ENCODE assay signal across 20 mouse cellular contexts in genomic region chr8:126775334-126775733, GRCm38 (mm10).
A peak's percentile ranks its signal among the peaks of the same experiment; 100 is the strongest.
DNase-seq lines count a peak whose midpoint lies in the region; ATAC-seq and TF ChIP-seq lines count a peak whose summit lies in the region.
"Had no signal": no experiment of that assay in that cellular context is flagged by ENCODE, and none has a peak within 500 bp of the region (broad histone marks: within the 10 kb centered on the region; RNA-seq: fewer than 3 reads in every experiment).

No protein-coding gene starts in this region.

- TF ChIP-seq POLR2A in small intestine, adult 2 months (IDR thresholded peaks at IDR 0.05; ENCODE audit: low read depth, low read length), result no peak

- no peaks in the 10 kb centered on the region for H3K9me3 ChIP-seq in liver, embryonic 16.5 days (replicated peaks; ENCODE audit: control insufficient read depth, low read length)
- no peaks in the 10 kb centered on the region for H3K9me3 ChIP-seq in liver, embryonic 12.5 days (replicated peaks)
- H3K9me3 ChIP-seq in intestine, embryonic 15.5 days, result no peaks in the 10 kb centered on the region
- H3K9me3 ChIP-seq: embryonic facial prominence, embryonic 15.5 days; forebrain, embryonic 10.5 days; heart, embryonic 10.5 days; hindbrain, embryonic 12.5 days had no signal

- peak overlapping the region; percentile 29; the same call in 1 of the 2 replicates for H3K27ac ChIP-seq in liver, embryonic 16.5 days (ENCODE audit: low read length)
- H3K27ac ChIP-seq in liver, embryonic 12.5 days, result no peak overlapping the region
- H3K27ac ChIP-seq in brown adipose tissue, adult 24 weeks (replicated peaks; ENCODE audit: low read depth, low read length), result peak overlapping the region; percentile 70
- H3K27ac ChIP-seq in intestine, embryonic 15.5 days, result peak overlapping the region; percentile 64
- H3K27ac ChIP-seq in small intestine, adult 2 months (ENCODE audit: insufficient read depth, low read depth, low read length), result peak overlapping the region; percentile 92
- H3K27ac ChIP-seq in layer of hippocampus, adult 2 months, result no peak overlapping the region
- H3K27ac ChIP-seq: embryonic facial prominence, embryonic 15.5 days; forebrain, embryonic 10.5 days; heart, embryonic 10.5 days; hindbrain, embryonic 12.5 days had no signal

- H3K9ac ChIP-seq in liver, embryonic 16.5 days (ENCODE audit: low read depth, low read length), result no peak overlapping the region
- no peak overlapping the region for H3K9ac ChIP-seq in liver, embryonic 12.5 days
- no peak overlapping the region for H3K9ac ChIP-seq in intestine, embryonic 15.5 days
- H3K9ac ChIP-seq: embryonic facial prominence, embryonic 15.5 days; hindbrain, embryonic 12.5 days had no signal

- no peak for DNase-seq in layer of hippocampus, adult 2 months (ENCODE audit: low spot score in 2 of 2)
- DNase-seq: adrenal gland, postnatal 25 days; cerebellum, adult 11 months; cerebellum, adult 8-10 months; cerebellum, postnatal 14 days; embryo, embryonic 11 days; heart, adult 18-20 months; heart, postnatal 10 days; heart, postnatal 4 days had no signal

- no peak overlapping the region for H3K4me3 ChIP-seq in liver, embryonic 16.5 days (ENCODE audit: low read depth, low read length)
- H3K4me3 ChIP-seq in liver, embryonic 12.5 days, result no peak overlapping the region
- H3K4me3 ChIP-seq in brown adipose tissue, adult 24 weeks (ENCODE audit: insufficient read depth, low read depth, low read length), result no peak overlapping the region
- no peak overlapping the region for H3K4me3 ChIP-seq in intestine, embryonic 15.5 days (replicated peaks)
- H3K4me3 ChIP-seq in small intestine, adult 2 months (ENCODE audit: low read depth, low read length), result no peak overlapping the region
- no peak overlapping the region for H3K4me3 ChIP-seq in layer of hippocampus, adult 2 months
- H3K4me3 ChIP-seq: embryonic facial prominence, embryonic 15.5 days; erythroblast, embryonic 14.5 days; forebrain, embryonic 10.5 days; heart, embryonic 10.5 days; hindbrain, embryonic 12.5 days had no signal

- peaks cover 30% of the 10 kb centered on the region for H3K4me1 ChIP-seq in liver, embryonic 16.5 days (ENCODE audit: control insufficient read depth, low read depth, low read length)
- H3K4me1 ChIP-seq in liver, embryonic 12.5 days, result peaks cover 45% of the 10 kb centered on the region
- peaks cover 8% of the 10 kb centered on the region for H3K4me1 ChIP-seq in brown adipose tissue, adult 24 weeks (ENCODE audit: control insufficient read depth, insufficient read depth, insufficient read length, low read length)
- 0 out of 2 replicates have a peak, but pooled peaks cover 18% of the 10 kb centered on the region for H3K4me1 ChIP-seq in intestine, embryonic 15.5 days (replicated peaks)
- peaks cover 61% of the 10 kb centered on the region for H3K4me1 ChIP-seq in small intestine, adult 2 months (ENCODE audit: control insufficient read depth, insufficient read depth, insufficient read length, low read length)
- H3K4me1 ChIP-seq: embryonic facial prominence, embryonic 15.5 days; forebrain, embryonic 10.5 days had no signal

- no peaks in the 10 kb centered on the region for H3K27me3 ChIP-seq in liver, embryonic 16.5 days (ENCODE audit: control insufficient read depth, insufficient read depth, low read depth, low read length)
- H3K27me3 ChIP-seq in liver, embryonic 12.5 days (replicated peaks), result no peaks in the 10 kb centered on the region
- no peaks in the 10 kb centered on the region for H3K27me3 ChIP-seq in intestine, embryonic 15.5 days (replicated peaks)
- H3K27me3 ChIP-seq in small intestine, adult 2 months (ENCODE audit: control insufficient read depth, insufficient read depth, low read length), result no peaks in the 10 kb centered on the region
- H3K27me3 ChIP-seq: embryonic facial prominence, embryonic 15.5 days; hindbrain, embryonic 12.5 days had no signal

- no peak for TF ChIP-seq CTCF in small intestine, adult 2 months (IDR thresholded peaks at IDR 0.05; ENCODE audit: extremely low read depth, insufficient read length, insufficient replicate concordance, low read depth, low read length)
- TF ChIP-seq CTCF in layer of hippocampus, adult 2 months (conservative IDR thresholded peaks at IDR 0.05), result no peak

- 61% methylated on average over 3 of the region's 3 CpGs for WGBS in liver, embryonic 16.5 days (ENCODE audit: insufficient replicate concordance)
- WGBS in liver, embryonic 12.5 days (ENCODE audit: insufficient replicate concordance), result 67% methylated on average over 3 of the region's 3 CpGs
- WGBS in intestine, embryonic 15.5 days, result 36% methylated on average over 3 of the region's 3 CpGs
- WGBS in small intestine, adult 2 months, result 25% methylated on average over 3 of the region's 3 CpGs

- no peak overlapping the region for H3K4me2 ChIP-seq in liver, embryonic 16.5 days (ENCODE audit: low read depth, low read length)
- H3K4me2 ChIP-seq in liver, embryonic 12.5 days, result no peak overlapping the region
- no peak overlapping the region for H3K4me2 ChIP-seq in intestine, embryonic 15.5 days (replicated peaks)
- H3K4me2 ChIP-seq: embryonic facial prominence, embryonic 15.5 days; hindbrain, embryonic 12.5 days had no signal

- no peaks in the 10 kb centered on the region for H3K36me3 ChIP-seq in liver, embryonic 16.5 days (ENCODE audit: control insufficient read depth, insufficient read depth)
- no peaks in the 10 kb centered on the region for H3K36me3 ChIP-seq in liver, embryonic 12.5 days
- H3K36me3 ChIP-seq in intestine, embryonic 15.5 days, result no peaks in the 10 kb centered on the region
- H3K36me3 ChIP-seq in small intestine, adult 2 months (ENCODE audit: control insufficient read depth, insufficient read depth, low read length), result no peaks in the 10 kb centered on the region
- H3K36me3 ChIP-seq: embryonic facial prominence, embryonic 15.5 days; forebrain, embryonic 10.5 days; heart, embryonic 10.5 days; hindbrain, embryonic 12.5 days had no signal

- no peak for ATAC-seq in liver, embryonic 16.5 days (ENCODE audit: low read depth)
- no peak for ATAC-seq in liver, embryonic 12.5 days
- ATAC-seq in intestine, embryonic 15.5 days, result no peak
- ATAC-seq: forebrain, embryonic 14.5 days had no signal

Comparison
In these comparisons a context has a peak if more than half of its experiments do, and no peak if none do; other contexts are left out.
1. H3K27ac ChIP-seq: peak in liver, embryonic 16.5 days (single experiment), brown adipose tissue, adult 24 weeks (single experiment), intestine, embryonic 15.5 days (single experiment) and small intestine, adult 2 months (single experiment); none in liver, embryonic 12.5 days (single experiment) and layer of hippocampus, adult 2 months (single experiment).